In the genomic region with DNA sequence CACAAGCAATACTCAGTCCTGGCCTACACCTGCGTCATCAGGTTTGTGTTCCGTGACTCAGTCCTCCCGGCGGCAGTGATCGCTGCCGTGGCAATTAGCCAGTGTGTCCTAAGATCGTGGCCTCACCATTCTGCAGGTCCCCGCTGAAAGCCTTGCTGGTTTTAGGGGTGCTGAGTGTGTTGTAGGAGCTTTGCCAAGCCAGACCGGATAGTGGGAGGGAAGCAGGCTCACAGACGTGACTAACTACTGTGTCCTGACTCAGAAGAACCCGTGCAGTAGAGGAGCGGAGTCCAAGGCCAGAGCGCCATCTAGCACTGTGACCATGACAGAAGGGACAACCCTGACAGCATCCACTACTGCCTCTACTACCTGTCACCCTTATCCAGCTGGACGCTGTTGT, we compare ENCODE assay signal across 8 mouse cellular contexts.
DNase-seq lines count a peak whose midpoint lies in the region; ATAC-seq and TF ChIP-seq lines count a peak whose summit lies in the region.

No protein-coding gene starts in this region.

- H3K4me3 ChIP-seq in midbrain, embryonic 14.5 days (replicated peaks; ENCODE audit: low read depth, low read length) = no peak overlapping the region
- no peak overlapping the region for H3K4me3 ChIP-seq in midbrain, embryonic 16.5 days (ENCODE audit: low read depth, low read length)
- no peak overlapping the region for H3K4me3 ChIP-seq in thymus, adult 2 months (ENCODE audit: control insufficient read depth, insufficient read depth, low read length)

- no peak for TF ChIP-seq POLR2A in thymus, adult 2 months (IDR thresholded peaks at IDR 0.05; ENCODE audit: control insufficient read depth, extremely low read depth, insufficient read depth, low read length, poor library complexity)

- no peak for TF ChIP-seq CTCF in thymus, adult 2 months (IDR thresholded peaks at IDR 0.05; ENCODE audit: borderline replicate concordance, control insufficient read depth, extremely low read depth, insufficient read depth, low read length, poor library complexity)

- H3K4me1 ChIP-seq in midbrain, embryonic 14.5 days (ENCODE audit: control insufficient read depth, insufficient read depth, low read length) = peaks cover 12% of the 10 kb centered on the region
- H3K4me1 ChIP-seq in midbrain, embryonic 16.5 days (ENCODE audit: control insufficient read depth, insufficient read depth, low read length) = peaks cover 6% of the 10 kb centered on the region
- no peaks in the 10 kb centered on the region for H3K4me1 ChIP-seq in thymus, adult 2 months (replicated peaks; ENCODE audit: control insufficient read depth, insufficient read depth, low read length)

- 84% methylated on average over 14 of the region's 14 CpGs for WGBS in midbrain, embryonic 14.5 days
- 80% methylated on average over 14 of the region's 14 CpGs for WGBS in midbrain, embryonic 16.5 days
- WGBS in thymus, adult 2 months = 88% methylated on average over 14 of the region's 14 CpGs

- H3K27ac ChIP-seq in midbrain, embryonic 14.5 days (replicated peaks; ENCODE audit: low read depth, low read length) = no peak overlapping the region
- no peak overlapping the region for H3K27ac ChIP-seq in midbrain, embryonic 16.5 days (ENCODE audit: low read length)
- H3K27ac ChIP-seq in thymus, adult 2 months (ENCODE audit: control insufficient read depth, insufficient read depth, low read length) = no peak overlapping the region

- H3K4me2 ChIP-seq in midbrain, embryonic 14.5 days (ENCODE audit: low read length) = no peak overlapping the region
- H3K4me2 ChIP-seq in midbrain, embryonic 16.5 days (ENCODE audit: low read length) = no peak overlapping the region

- no peaks in the 10 kb centered on the region for H3K36me3 ChIP-seq in midbrain, embryonic 14.5 days (ENCODE audit: control insufficient read depth, insufficient read depth, low read length)
- H3K36me3 ChIP-seq in midbrain, embryonic 16.5 days (ENCODE audit: control insufficient read depth, insufficient read depth, low read length) = no peaks in the 10 kb centered on the region
- H3K36me3 ChIP-seq in thymus, adult 2 months (ENCODE audit: control insufficient read depth, insufficient read depth, low read length) = no peaks in the 10 kb centered on the region

- DNase-seq in cerebellum, postnatal 10 days = peak; percentile 64 to 70
- no peak for DNase-seq in cerebellum, adult 8-10 months
- DNase-seq in midbrain, embryonic 14.5 days = peak; percentile 15
- peak; percentile 48 to 69 for DNase-seq in cerebellum, postnatal 25 days
- DNase-seq in layer of hippocampus, adult 9-11 months = peak; percentile 31
- no peak for DNase-seq in spleen, adult 12 weeks (ENCODE audit: low spot score)
- DNase-seq in thymus, adult 2 months = no peak

- H3K27me3 ChIP-seq in midbrain, embryonic 14.5 days (ENCODE audit: control insufficient read depth, insufficient read depth, low read length) = no peaks in the 10 kb centered on the region
- no peaks in the 10 kb centered on the region for H3K27me3 ChIP-seq in midbrain, embryonic 16.5 days (ENCODE audit: control insufficient read depth, insufficient read depth, low read depth, low read length)
- H3K27me3 ChIP-seq in thymus, adult 2 months (ENCODE audit: control insufficient read depth, insufficient read depth, low read length) = no peaks in the 10 kb centered on the region

- no peaks in the 10 kb centered on the region for H3K9me3 ChIP-seq in midbrain, embryonic 14.5 days (ENCODE audit: control insufficient read depth, low read length)
- H3K9me3 ChIP-seq in midbrain, embryonic 16.5 days (replicated peaks; ENCODE audit: control insufficient read depth, low read length, poor library complexity, severe bottlenecking) = no peaks in the 10 kb centered on the region

- no peak for ATAC-seq in midbrain, embryonic 14.5 days (ENCODE audit: low FRiP score, low TSS enrichment)
- ATAC-seq in midbrain, embryonic 16.5 days = no peak

- no peak overlapping the region for H3K9ac ChIP-seq in midbrain, embryonic 14.5 days (replicated peaks; ENCODE audit: low read length)
- no peak overlapping the region for H3K9ac ChIP-seq in midbrain, embryonic 16.5 days (ENCODE audit: low read depth, low read length)

Comparison
In these comparisons a context has a peak if more than half of its experiments do, and no peak if none do; other contexts are left out.
1. DNase-seq: peak in cerebellum, postnatal 10 days (2 of 2), midbrain, embryonic 14.5 days (single experiment), cerebellum, postnatal 25 days (2 of 2) and layer of hippocampus, adult 9-11 months (single experiment); none in cerebellum, adult 8-10 months (single experiment), spleen, adult 12 weeks (single experiment) and thymus, adult 2 months (single experiment).